Mouse (Mus musculus) neural tube, embryonic 13.5 days (tissue): Measurements from ENCODE around the gene Vmac. TPM values are rescaled to one million over a fixed set of nuclear protein-coding genes. Genes with fewer than 3 reads are reported as not detected.

ENCODE experiments used
- ATAC-seq: fragments of 200-750 bp; cut with Nextera tagmentation; 2 replicates; pipeline ENCODE4 v1.8.0; 2017; ENCODE audit warnings: low read depth, mild to moderate bottlenecking, moderate TSS enrichment, moderate library complexity
- H3K27ac ChIP-seq: fragments of 300-500 bp; sonication (generic); replicated peaks from 2 replicates; pipeline ENCODE4 v1.5.1; 2015; ENCODE audit warnings: moderate library complexity, mild to moderate bottlenecking, inconsistent platforms
- H3K27me3 ChIP-seq: fragments of 300-500 bp; sonication (generic); 2 replicates; pipeline ENCODE4 v1.6.1; 2015; ENCODE audit warnings: mild to moderate bottlenecking, inconsistent platforms
- H3K36me3 ChIP-seq: fragments of 300-500 bp; sonication (generic); 2 replicates; pipeline ENCODE4 v1.6.1; 2015; ENCODE audit warnings: mild to moderate bottlenecking, inconsistent platforms
- H3K4me1 ChIP-seq: fragments of 300-500 bp; sonication (generic); replicated peaks from 2 replicates; pipeline ENCODE4 v1.6.1; 2015; ENCODE audit warnings: inconsistent platforms
- H3K4me2 ChIP-seq: fragments of 300-500 bp; sonication (generic); 2 replicates; pipeline ENCODE4 v1.6.1; 2015; ENCODE audit warnings: inconsistent platforms, mild to moderate bottlenecking, moderate library complexity
- H3K4me3 ChIP-seq: fragments of 300-500 bp; sonication (generic); 2 replicates; pipeline ENCODE4 v1.5.1; 2015; ENCODE audit warnings: mild to moderate bottlenecking, inconsistent platforms
- H3K9ac ChIP-seq: fragments of 300-500 bp; sonication (generic); 2 replicates; pipeline ENCODE4 v1.6.1; 2015; ENCODE audit warnings: moderate library complexity, mild to moderate bottlenecking, inconsistent platforms
- H3K9me3 ChIP-seq: fragments of 300-500 bp; sonication (generic); 2 replicates; pipeline ENCODE4 v1.6.1; 2016; ENCODE audit warnings: inconsistent platforms
- WGBS: fragments of 180-500 bp; shearing (Covaris S2); methylation state at CpG from one replicate; pipeline ENCODE4 v1.1.7; 2015; 5-methylcytosine and 5-hydroxymethylcytosine counted together
- polyA plus RNA-seq: library from polyadenylated mRNA; unstranded; fragments of >200 nt; fragmentation: Nextera tagmentation; extraction: Ambion mirVana; gene quantifications from 2 replicates; pipeline ENCODE4 v1.2.1, GENCODE M21; 2015

Vmac gene
- polyA plus RNA-seq, result 16.3 and 17.5 TPM in 2 replicates

GRCm38 (mm10) chr17:56717363-56718058 is at the start of gene Vmac, which contains the start of gene Ndufa11:
Gene Vmac (minus strand): TSS chr17:56718022.
Gene Ndufa11 (plus strand): TSS chr17:56717767.
- peak within 1 kb of the TSS; percentile 92 for H3K9ac ChIP-seq
- ATAC-seq, result peak; percentile 77

GRCm38 (mm10) chr17:56766631-56767405 is 49.0 kb upstream of the Vmac start:
- H3K4me2 ChIP-seq, result no peak overlapping the region
- H3K9me3 ChIP-seq, result no peaks in the 10 kb centered on the region
- H3K4me1 ChIP-seq, result peaks cover 20% of the 10 kb centered on the region
- no peak for ATAC-seq
- peaks cover 51% of the 10 kb centered on the region for H3K36me3 ChIP-seq
- H3K4me3 ChIP-seq, result no peak overlapping the region
- H3K9ac ChIP-seq, result no peak overlapping the region
- H3K27ac ChIP-seq, result no peak overlapping the region
- WGBS, result 95% methylated on average over 27 of the region's 27 CpGs
- no peaks in the 10 kb centered on the region for H3K27me3 ChIP-seq

More at GRCm38 (mm10) chr17:56717363-56718058, at the start of gene Vmac, which contains the start of gene Ndufa11:
- Histone ChIP-seq H3K27me3 (no peaks in the 10 kb centered on the region), H3K4me2 (peak within 1 kb of the TSS; percentile 82), H3K36me3 (peaks cover 25% of the 10 kb centered on the region), H3K27ac (peak within 1 kb of the TSS; percentile 88), H3K4me1 (peaks cover 44% of the 10 kb centered on the region), H3K9me3 (no peaks in the 10 kb centered on the region), H3K4me3 (peak within 1 kb of the TSS; percentile 83)
- WGBS, result under 1% methylated on average over 59 of the region's 59 CpGs

GRCm38 (mm10) chr17:56765431-56765830 is 47.6 kb upstream of the Vmac start:
- peak overlapping the region; percentile 96 for H3K27ac ChIP-seq
- H3K9ac ChIP-seq, result peak overlapping the region; percentile 87
- 56% methylated on average over 12 of the region's 12 CpGs for WGBS

GRCm38 (mm10) chr17:56764474-56765354 is 46.9 kb upstream of the Vmac start, which contains the start of gene Dus3l:
Gene Dus3l (plus strand): TSS chr17:56764757.
- Histone ChIP-seq H3K4me2 (peak within 1 kb of the TSS; percentile 80), H3K4me3 (peak within 1 kb of the TSS; percentile 58), H3K9me3 (no peaks in the 10 kb centered on the region), H3K27ac (peak within 1 kb of the TSS; percentile 96), H3K36me3 (peaks cover 34% of the 10 kb centered on the region), H3K4me1 (peaks cover 25% of the 10 kb centered on the region), H3K27me3 (peaks cover 14% of the 10 kb centered on the region; the same call in 1 of the 2 replicates), H3K9ac (peak within 1 kb of the TSS; percentile 87)
- WGBS, result 2% methylated on average over 57 of the region's 58 CpGs
- ATAC-seq, result peak; percentile 82

More at GRCm38 (mm10) chr17:56765431-56765830, 47.6 kb upstream of the Vmac start:
- peaks cover 41% of the 10 kb centered on the region for H3K36me3 ChIP-seq
- ATAC-seq, result peak; percentile 3; the same call in 1 of the 2 replicates
- H3K27me3 ChIP-seq, result peaks cover 9% of the 10 kb centered on the region; the same call in 1 of the 2 replicates
- peak overlapping the region; percentile 58 for H3K4me3 ChIP-seq
- H3K4me2 ChIP-seq, result peak overlapping the region; percentile 80
- H3K9me3 ChIP-seq, result no peaks in the 10 kb centered on the region
- H3K4me1 ChIP-seq, result peaks cover 25% of the 10 kb centered on the region

- Histone ChIP-seq H3K9ac (no peak overlapping the region), H3K36me3 (peaks cover 25% of the 10 kb centered on the region), H3K4me1 (peaks cover 25% of the 10 kb centered on the region), H3K4me3 (peak overlapping the region; percentile 58), H3K4me2 (peak overlapping the region; percentile 80), H3K27ac (peak overlapping the region; percentile 96), H3K9me3 (no peaks in the 10 kb centered on the region), H3K27me3 (peaks cover 22% of the 10 kb centered on the region)
- WGBS, result 79% methylated on average over 8 of the region's 8 CpGs
- ATAC-seq, result no peak
Measured at GRCm38 (mm10) chr17:56763741-56764250, 46.0 kb upstream of the Vmac start.

GRCm38 (mm10) chr17:56762769-56763731 is 45.2 kb upstream of the Vmac start:
- peak overlapping the region; percentile 95 for H3K27ac ChIP-seq
- H3K27me3 ChIP-seq, result peaks cover 25% of the 10 kb centered on the region
- peak overlapping the region; percentile 47; the same call in 1 of the 2 replicates for H3K4me3 ChIP-seq
- peak overlapping the region; percentile 78 for H3K9ac ChIP-seq
- no peak for ATAC-seq
- peaks cover 17% of the 10 kb centered on the region for H3K36me3 ChIP-seq
- no peaks in the 10 kb centered on the region for H3K9me3 ChIP-seq
- peak overlapping the region; percentile 73 for H3K4me2 ChIP-seq
- peaks cover 25% of the 10 kb centered on the region for H3K4me1 ChIP-seq
- 52% methylated on average over 27 of the region's 27 CpGs for WGBS

GRCm38 (mm10) chr17:56761991-56762410 is 44.2 kb upstream of the Vmac start:
- Histone ChIP-seq H3K4me2 (peak overlapping the region; percentile 73), H3K27ac (peak overlapping the region; percentile 95), H3K36me3 (peaks cover 7% of the 10 kb centered on the region), H3K4me3 (peak overlapping the region; percentile 47), H3K9me3 (no peaks in the 10 kb centered on the region), H3K9ac (peak overlapping the region; percentile 78), H3K4me1 (peaks cover 31% of the 10 kb centered on the region), H3K27me3 (peaks cover 36% of the 10 kb centered on the region)
- ATAC-seq, result peak; percentile 32
- under 1% methylated on average over 28 of the region's 28 CpGs for WGBS

GRCm38 (mm10) chr17:56761077-56761476 is 43.3 kb upstream of the Vmac start:
- Histone ChIP-seq H3K4me2 (peak overlapping the region; percentile 73; the same call in 1 of the 2 replicates), H3K27ac (no peak overlapping the region), H3K4me1 (peaks cover 36% of the 10 kb centered on the region), H3K9ac (no peak overlapping the region), H3K4me3 (no peak overlapping the region; the same call in 1 of the 2 replicates), H3K27me3 (peaks cover 45% of the 10 kb centered on the region), H3K36me3 (no peaks in the 10 kb centered on the region), H3K9me3 (no peaks in the 10 kb centered on the region)
- 65% methylated on average over 3 of the region's 3 CpGs for WGBS
- ATAC-seq, result no peak

- no peaks in the 10 kb centered on the region for H3K9me3 ChIP-seq
- 39% methylated on average over 7 of the region's 7 CpGs for WGBS
- H3K9ac ChIP-seq, result no peak overlapping the region
- peaks cover 29% of the 10 kb centered on the region for H3K4me1 ChIP-seq
- no peak overlapping the region for H3K27ac ChIP-seq
- no peak overlapping the region for H3K4me2 ChIP-seq
- no peak for ATAC-seq
- no peak overlapping the region for H3K4me3 ChIP-seq
- H3K36me3 ChIP-seq, result no peaks in the 10 kb centered on the region
- H3K27me3 ChIP-seq, result peaks cover 63% of the 10 kb centered on the region
Measured at GRCm38 (mm10) chr17:56759261-56759660, 41.4 kb upstream of the Vmac start.

- H3K9ac ChIP-seq, result no peak overlapping the region
- no peak overlapping the region for H3K4me3 ChIP-seq
- H3K4me1 ChIP-seq, result peaks cover 32% of the 10 kb centered on the region
- no peak for ATAC-seq
- H3K27me3 ChIP-seq, result peaks cover 75% of the 10 kb centered on the region
- 5% methylated on average over 12 of the region's 12 CpGs for WGBS
- H3K9me3 ChIP-seq, result no peaks in the 10 kb centered on the region
- H3K27ac ChIP-seq, result no peak overlapping the region
- no peaks in the 10 kb centered on the region for H3K36me3 ChIP-seq
- H3K4me2 ChIP-seq, result peak overlapping the region; percentile 73; the same call in 1 of the 2 replicates
Measured at GRCm38 (mm10) chr17:56758132-56758531, 40.3 kb upstream of the Vmac start.
